Mouse (Mus musculus): ENCODE results near the gene St6galnac4.

Gene St6galnac4

DNA sequence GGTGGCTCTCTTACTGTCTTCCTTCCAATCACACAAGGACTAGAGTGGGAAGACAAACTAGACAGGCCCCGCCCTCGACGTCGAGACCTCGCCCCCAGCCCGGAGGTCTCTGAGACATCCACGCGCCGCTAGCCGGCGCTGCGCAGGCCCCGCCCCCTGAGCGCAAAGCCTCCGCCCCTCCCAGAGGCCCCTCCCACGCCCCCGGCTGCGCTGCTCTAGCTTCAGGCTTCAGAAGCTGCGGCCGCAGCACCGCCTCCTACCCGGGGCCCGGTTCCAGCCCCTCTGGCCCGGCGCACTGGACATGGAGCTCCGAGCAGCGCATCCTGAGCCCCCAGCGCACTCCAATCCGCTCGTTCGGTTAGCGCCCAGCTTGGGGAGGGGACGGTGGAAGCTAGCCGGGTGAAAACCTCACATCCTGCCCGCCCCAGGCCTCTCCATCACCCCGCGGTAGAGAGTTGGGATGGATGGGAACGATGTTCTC lies at the start of gene St6galnac4:
TSS of gene St6galnac4 (plus strand) at position 225 of the 481 bp plus-strand sequence.
- DNase-seq (ENCODE audit: low spot score): peak; percentile 80

GRCm38 (mm10) chr2:32537360-32537905 lies 49.5 kb upstream of the St6galnac4 start:
- no peak for DNase-seq (ENCODE audit: low spot score)

DNA sequence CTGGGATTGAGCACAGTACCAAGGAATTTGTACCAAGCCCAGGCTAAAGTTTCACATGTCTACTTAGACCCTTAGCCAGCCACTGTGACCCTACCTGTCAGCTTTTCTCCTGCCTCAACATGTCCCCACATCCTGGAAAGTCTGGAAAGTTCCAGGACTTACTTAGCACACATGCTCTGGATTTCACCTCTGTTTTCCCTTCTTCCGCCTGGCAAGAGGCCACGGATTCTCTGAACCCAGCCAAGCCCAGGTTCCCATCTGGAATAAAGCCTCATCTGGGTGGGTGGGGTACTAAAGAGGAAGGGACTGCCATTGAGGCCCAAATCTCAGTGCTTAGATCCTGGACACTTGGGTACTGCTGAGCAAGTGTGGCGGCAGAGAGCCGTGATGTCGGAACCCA lies 49.0 kb upstream of the St6galnac4 start:
- DNase-seq (ENCODE audit: low spot score): no peak

GRCm38 (mm10) chr2:32538461-32538860 lies 48.4 kb upstream of the St6galnac4 start:
- no peak for DNase-seq (ENCODE audit: low spot score)

- no peak for DNase-seq (ENCODE audit: low spot score)
Measured at GRCm38 (mm10) chr2:32539452-32539981, 47.4 kb upstream of the St6galnac4 start.

- DNase-seq (ENCODE audit: low spot score): no peak
Measured at GRCm38 (mm10) chr2:32541333-32541908, 45.5 kb upstream of the St6galnac4 start.

GRCm38 (mm10) chr2:32541986-32542573 lies 44.8 kb upstream of the St6galnac4 start:
- no peak for DNase-seq (ENCODE audit: low spot score)

DNA sequence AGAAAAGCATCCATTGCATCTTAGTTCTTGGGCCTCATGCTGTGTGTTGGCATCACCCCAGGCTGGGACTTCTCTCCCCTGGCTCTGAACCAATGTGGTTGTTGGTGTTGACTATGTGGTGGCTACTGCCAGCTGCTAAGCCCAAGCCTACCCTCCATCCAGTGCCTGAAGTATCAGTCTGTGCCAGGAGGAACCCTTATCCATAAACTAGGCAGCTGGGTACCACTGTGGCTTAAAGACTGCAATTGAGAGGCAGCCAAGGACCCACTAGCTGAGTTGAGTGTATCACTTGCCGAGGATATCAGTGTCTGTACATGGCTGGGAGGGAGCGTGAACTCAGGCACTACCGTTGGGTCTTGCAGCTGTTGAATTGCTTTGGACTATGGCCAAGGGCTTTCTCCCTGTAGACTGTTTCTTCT lies 43.9 kb upstream of the St6galnac4 start:
- DNase-seq (ENCODE audit: low spot score): no peak

DNA sequence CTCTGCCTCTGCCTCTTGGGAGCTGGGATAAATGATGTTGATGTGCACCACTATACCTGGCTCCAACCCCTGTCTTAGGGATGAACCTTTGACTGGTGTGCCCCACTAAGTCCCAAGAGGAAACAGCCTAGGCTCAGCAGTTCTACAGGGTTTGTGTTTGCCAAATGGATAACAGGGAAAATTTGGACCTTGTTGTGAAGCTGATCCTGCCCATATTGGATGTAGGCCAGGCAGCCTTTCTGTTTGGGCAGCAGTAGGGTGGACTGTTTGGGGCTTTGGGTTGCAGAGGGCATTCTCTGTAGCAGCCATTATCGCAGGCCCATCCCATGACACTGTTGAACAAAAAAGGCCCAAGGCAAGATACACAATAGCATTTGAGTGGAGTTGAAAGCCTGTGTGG lies 39.9 kb upstream of the St6galnac4 start:
- no peak for DNase-seq (ENCODE audit: low spot score)

DNA sequence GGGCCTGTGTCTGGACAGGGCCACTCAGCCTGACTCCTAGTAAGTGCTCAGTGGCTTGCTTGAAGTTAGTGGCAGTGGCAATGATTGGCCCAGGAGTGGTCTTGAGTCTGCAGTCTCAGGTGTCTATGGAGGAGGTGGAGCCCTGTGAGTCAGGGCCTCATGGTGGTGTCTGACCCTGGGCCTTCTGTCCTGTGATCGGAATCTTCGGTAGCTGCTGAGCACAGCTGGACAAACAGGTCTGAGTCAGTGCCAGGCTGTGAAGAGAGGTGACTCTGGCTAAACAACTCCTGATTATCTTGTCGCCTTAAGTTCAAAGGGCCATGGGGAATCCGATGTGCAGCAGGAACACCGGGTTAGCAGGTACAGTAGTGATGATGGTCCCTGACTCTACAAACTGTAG lies 39.5 kb upstream of the St6galnac4 start:
- DNase-seq (ENCODE audit: low spot score): no peak

GRCm38 (mm10) chr2:32547964-32548739 lies 38.7 kb upstream of the St6galnac4 start:
- no peak for DNase-seq (ENCODE audit: low spot score)

- no peak for DNase-seq (ENCODE audit: low spot score)
Measured at GRCm38 (mm10) chr2:32549171-32549570, 37.7 kb upstream of the St6galnac4 start.

DNA sequence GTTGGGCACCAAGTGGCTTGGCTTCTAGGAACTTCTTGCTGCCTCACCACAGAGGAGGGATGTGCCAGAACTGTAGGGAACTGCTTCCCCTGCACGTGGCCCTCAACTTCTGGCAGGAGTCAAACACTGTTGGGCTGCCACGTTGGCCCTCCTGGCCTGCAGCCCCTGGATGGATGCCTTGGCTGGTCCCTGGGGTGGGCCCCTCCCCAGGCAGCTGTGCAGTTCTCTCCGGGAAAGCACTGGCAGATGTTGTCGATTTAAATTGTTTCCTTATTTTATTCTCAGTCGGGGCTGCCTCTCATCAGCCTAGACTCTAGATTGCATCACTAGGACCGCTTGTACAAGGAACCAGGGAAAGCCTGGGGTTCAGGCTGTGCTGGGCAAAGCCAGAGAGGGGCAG lies 37.1 kb upstream of the St6galnac4 start:
- no peak for DNase-seq (ENCODE audit: low spot score)

- no peak for DNase-seq (ENCODE audit: low spot score)
Measured at GRCm38 (mm10) chr2:32551236-32551635, 35.7 kb upstream of the St6galnac4 start.

GRCm38 (mm10) chr2:32553592-32554148 lies 33.2 kb upstream of the St6galnac4 start:
- DNase-seq (ENCODE audit: low spot score): no peak

DNA sequence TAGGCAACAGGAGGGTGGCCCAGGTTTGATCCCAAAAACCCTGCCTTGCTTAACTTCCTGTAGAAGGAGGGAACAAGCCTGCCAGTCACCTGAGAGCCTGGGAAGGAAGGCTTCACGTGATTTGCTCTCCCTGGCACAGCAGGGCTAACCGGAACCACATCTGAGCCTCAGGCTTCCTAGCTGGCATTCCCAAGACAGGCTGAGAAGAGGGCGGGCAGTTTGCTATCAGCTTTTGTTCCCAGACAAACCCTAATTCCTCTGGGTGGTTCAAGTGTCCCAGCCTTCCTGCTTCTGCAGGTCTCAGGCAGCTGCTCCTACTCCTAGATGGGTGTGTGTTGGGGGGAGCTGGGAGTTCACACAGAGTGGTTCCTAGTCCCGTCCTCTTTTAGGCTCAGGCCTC lies 31.4 kb upstream of the St6galnac4 start:
- DNase-seq (ENCODE audit: low spot score): no peak

DNA sequence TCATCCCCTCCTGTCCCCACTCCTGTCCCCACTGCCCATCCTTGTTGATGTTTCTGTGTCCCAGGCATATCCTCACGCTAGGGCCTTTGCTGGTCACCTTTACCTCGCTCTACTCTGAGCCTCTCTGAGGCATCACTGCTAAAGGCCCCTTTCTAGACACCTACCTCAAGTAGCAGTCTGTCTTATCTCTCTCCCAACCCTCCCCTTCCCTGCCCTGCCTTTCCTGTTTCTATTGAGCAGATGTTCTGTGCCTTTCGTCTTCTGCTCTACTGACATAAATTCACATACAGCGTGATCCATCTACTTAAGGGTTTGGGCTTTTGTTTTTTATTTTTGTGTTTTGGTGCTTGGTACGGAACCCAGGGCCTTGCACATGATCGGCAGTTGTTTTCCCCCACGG lies 30.9 kb upstream of the St6galnac4 start:
- no peak for DNase-seq (ENCODE audit: low spot score)

DNA sequence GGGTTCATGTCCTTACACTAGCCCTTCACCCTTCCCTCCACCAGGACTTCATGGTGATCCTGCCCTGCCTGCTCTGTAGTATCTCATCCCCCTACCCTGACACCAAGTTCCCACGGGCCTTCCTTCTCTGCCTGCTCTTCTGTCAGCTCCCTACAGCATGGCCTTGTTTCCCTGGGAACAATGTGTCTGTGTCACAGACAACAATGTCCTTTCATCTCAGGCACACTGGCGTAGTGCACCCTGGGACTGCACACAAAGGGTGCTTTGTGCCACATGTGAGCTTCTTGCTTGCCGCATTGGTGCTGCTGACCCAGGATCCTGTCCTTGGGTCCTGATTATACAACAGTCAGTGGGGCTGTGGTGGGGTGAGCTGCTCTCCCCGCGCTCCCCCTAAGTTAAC lies 27.3 kb upstream of the St6galnac4 start:
- DNase-seq (ENCODE audit: low spot score): peak; percentile 66

GRCm38 (mm10) chr2:32566536-32567063 lies 20.3 kb upstream of the St6galnac4 start:
- DNase-seq (ENCODE audit: low spot score): peak; percentile 61

DNA sequence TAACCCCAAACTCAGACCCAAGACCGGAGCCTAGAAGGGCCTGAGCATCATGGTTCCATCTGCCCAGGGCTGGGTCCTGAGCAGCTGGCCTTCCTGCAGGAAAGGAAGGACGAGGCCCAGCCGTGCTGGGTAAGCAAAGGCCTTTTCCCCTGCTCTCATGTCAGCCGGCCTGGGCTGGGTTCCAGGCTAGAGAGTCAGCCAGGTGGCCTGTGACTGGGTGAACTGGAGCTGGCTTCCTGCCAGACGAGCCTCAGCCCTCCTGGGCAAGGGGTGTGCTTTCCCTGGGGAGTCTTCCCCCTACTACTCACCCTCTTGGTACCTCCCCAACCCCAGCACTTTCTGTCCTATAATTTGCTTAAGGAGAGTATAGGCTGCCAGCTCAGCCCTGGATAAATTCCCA lies 18.7 kb upstream of the St6galnac4 start:
- DNase-seq (ENCODE audit: low spot score): no peak

DNA sequence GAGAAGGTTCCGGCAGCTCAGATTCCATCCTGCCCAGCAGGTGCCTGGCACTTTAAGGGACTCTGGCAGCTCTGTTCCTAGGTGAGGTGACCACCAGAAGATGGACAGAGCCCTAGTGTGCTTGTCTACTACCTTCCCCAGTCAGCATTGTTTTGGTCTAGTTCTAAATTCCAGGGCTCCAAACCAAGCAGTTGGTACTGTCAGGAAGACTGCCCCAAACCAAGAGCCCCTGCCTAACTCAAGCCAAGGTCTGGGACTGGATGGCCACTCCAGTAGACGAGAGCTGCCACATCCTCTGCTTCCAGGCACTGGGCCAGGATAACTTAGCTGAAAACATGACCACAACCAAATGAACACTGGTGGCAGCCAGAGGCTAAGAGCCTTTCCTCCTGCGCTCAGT lies 18.0 kb upstream of the St6galnac4 start:
- no peak for DNase-seq (ENCODE audit: low spot score)
